Mouse (Mus musculus): ENCODE data around the gene Gm20422.
"Not testable (repeated sequence)": the region's sequence is repeated elsewhere in the genome, so short reads cannot be mapped to it uniquely, and the experiment has no call there.

Gm20422 gene

GRCm38 (mm10) chr8:69710624-69711023 lies 64.1 kb downstream of the Gm20422 start, which contains the start of gene Zfp869:
Zfp869 (minus strand) TSS chr8:69710724.
- not testable (repeated sequence) for DNase-seq (ENCODE audit: low spot score)

GRCm38 (mm10) chr8:69701810-69702209 lies 72.9 kb downstream of the Gm20422 start:
- DNase-seq (ENCODE audit: low spot score) = no peak

Data from retina, embryonic 14.5 days (tissue).